Mouse (Mus musculus) heart, embryonic 16.5 days (tissue): ENCODE data around the gene Slc22a7. TPM values are rescaled to one million over a fixed set of nuclear protein-coding genes. Genes with fewer than 3 reads are reported as not detected.

Experiments
- ATAC-seq: fragments of 200-750 bp; cut with Nextera tagmentation; replicated peaks from 2 replicates; pipeline ENCODE4 v1.8.0; 2017; ENCODE audit warnings: moderate number of reproducible peaks; ENCODE audit not compliant: insufficient read depth, low FRiP score; ENCODE audit errors: extremely low read depth
- H3K27ac ChIP-seq: fragments of 300-500 bp; sonication (generic); 2 replicates; pipeline ENCODE4 v1.5.1; 2014; ENCODE audit warnings: mild to moderate bottlenecking, low read length, control low read depth, moderate library complexity
- H3K27me3 ChIP-seq: fragments of 300-500 bp; sonication (generic); 2 replicates; pipeline ENCODE4 v1.6.1; 2014; ENCODE audit warnings: low read length, mixed read lengths; ENCODE audit not compliant: control insufficient read depth, insufficient read depth
- H3K36me3 ChIP-seq: fragments of 300-500 bp; sonication (generic); 2 replicates; pipeline ENCODE4 v1.6.1; 2014; ENCODE audit not compliant: control insufficient read depth, insufficient read depth
- H3K4me1 ChIP-seq: fragments of 300-500 bp; sonication (generic); 2 replicates; pipeline ENCODE4 v1.6.1; 2014; ENCODE audit warnings: low read length, mixed read lengths; ENCODE audit not compliant: control insufficient read depth, insufficient read depth
- H3K4me2 ChIP-seq: fragments of 300-500 bp; sonication (generic); 2 replicates; pipeline ENCODE4 v1.6.1; 2014; ENCODE audit warnings: low read depth, mild to moderate bottlenecking, control low read depth, low read length
- H3K4me3 ChIP-seq: fragments of 300-500 bp; sonication (generic); 2 replicates; pipeline ENCODE4 v1.5.1; 2014; ENCODE audit warnings: mild to moderate bottlenecking, control low read depth, low read length
- H3K9ac ChIP-seq: fragments of 300-500 bp; sonication (generic); 2 replicates; pipeline ENCODE4 v1.6.1; 2014; ENCODE audit warnings: low read length, control low read depth
- H3K9me3 ChIP-seq: fragments of 300-500 bp; sonication (generic); replicated peaks from 2 replicates; pipeline ENCODE4 v1.6.1; 2016; ENCODE audit warnings: low read length; ENCODE audit not compliant: control insufficient read depth
- WGBS: fragments of 180-500 bp; shearing (Covaris S2); extraction: QIAGEN DNeasy Blood & Tissue Kit; methylation state at CpG from one replicate; pipeline ENCODE4 v1.1.7; 2014; 5-methylcytosine and 5-hydroxymethylcytosine counted together
- polyA plus RNA-seq: library from polyadenylated mRNA; unstranded; fragments of >200 nt; fragmentation: Nextera tagmentation; extraction: Ambion mirVana; gene quantifications from 2 replicates; pipeline ENCODE4 v1.2.1, GENCODE M21; 2015

The Slc22a7 gene
- polyA plus RNA-seq, 1 experiment from 2014 or later, result 1.2 TPM

DNA sequence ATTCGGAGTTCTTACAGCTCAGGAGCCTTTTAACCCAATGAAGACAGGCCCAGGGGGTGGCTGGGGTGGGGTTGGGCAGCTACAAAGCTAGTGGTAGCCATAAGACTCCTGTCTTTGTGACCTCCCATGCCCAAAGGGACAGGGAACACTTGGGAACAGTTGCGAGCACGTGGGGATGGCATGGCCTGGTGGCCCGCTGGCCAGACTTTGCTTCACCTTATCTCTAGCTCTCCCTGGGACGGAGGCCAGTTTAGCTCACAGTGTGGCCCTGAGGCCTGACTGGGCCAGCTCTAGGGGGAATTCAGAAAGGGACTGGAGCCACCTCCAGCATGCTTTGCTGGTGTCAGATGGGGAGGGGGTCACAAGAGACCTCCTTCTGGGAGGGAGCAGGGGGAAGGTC lies 24.0 kb upstream of the Slc22a7 start:
- H3K27me3 ChIP-seq, result peaks cover 31% of the 10 kb centered on the region
- H3K36me3 ChIP-seq, result no peaks in the 10 kb centered on the region
- no peak overlapping the region for H3K4me2 ChIP-seq
- H3K9ac ChIP-seq, result no peak overlapping the region
- peak; percentile 34; the same call in 1 of the 2 replicates for ATAC-seq
- H3K9me3 ChIP-seq, result no peaks in the 10 kb centered on the region
- WGBS, result 43% methylated on average over 5 of the region's 5 CpGs
- peaks cover 25% of the 10 kb centered on the region for H3K4me1 ChIP-seq
- H3K4me3 ChIP-seq, result no peak overlapping the region
- no peak overlapping the region for H3K27ac ChIP-seq

DNA sequence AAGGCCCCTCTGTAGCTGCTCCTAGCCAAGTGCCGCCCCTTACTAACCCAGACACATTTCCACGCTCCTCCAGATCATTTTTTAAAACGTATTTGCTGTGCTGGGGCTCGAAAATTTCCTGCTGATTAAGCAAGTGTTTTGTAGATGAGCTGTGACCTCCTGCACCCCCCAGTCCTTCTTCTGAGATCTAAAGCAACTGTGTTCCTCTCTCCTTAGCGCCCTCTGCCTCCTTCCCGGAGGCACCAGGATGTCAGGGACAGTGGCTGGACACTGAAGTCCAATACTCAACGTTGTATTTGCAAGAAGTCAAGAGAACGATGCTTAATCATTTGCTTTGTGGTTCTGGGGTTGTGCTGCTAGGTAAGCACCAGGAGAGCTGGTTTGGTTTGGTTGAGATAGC lies 23.1 kb upstream of the Slc22a7 start:
- Histone ChIP-seq H3K4me2 (peak overlapping the region; percentile 64), H3K4me3 (peak overlapping the region; percentile 50), H3K4me1 (peaks cover 25% of the 10 kb centered on the region), H3K36me3 (no peaks in the 10 kb centered on the region), H3K27me3 (peaks cover 32% of the 10 kb centered on the region), H3K27ac (no peak overlapping the region), H3K9me3 (no peaks in the 10 kb centered on the region), H3K9ac (peak overlapping the region; percentile 57)
- no peak for ATAC-seq
- 9% methylated on average over 8 of the region's 8 CpGs for WGBS

DNA sequence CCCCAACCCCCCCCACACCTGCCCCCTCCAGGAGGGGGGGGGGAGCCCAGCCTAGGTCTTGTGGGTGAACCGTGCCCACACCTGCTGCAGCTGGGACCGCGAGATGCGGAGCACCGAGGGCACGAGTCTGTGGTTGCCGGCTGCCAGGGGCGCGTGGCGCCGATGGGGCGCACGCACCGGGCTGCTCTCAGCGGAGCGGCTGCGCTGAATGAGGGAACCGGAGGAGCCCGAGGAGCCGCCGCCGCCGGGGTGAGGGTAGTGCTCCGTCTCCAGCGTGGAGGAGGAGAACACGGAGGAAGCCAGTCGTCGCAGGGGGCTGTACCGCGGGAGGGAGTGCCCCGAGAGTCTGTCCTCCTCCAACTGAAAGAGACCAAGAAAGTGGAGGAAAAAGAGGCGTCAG lies 22.4 kb upstream of the Slc22a7 start:
- Histone ChIP-seq H3K9ac (peak overlapping the region; percentile 57), H3K36me3 (no peaks in the 10 kb centered on the region), H3K4me1 (peaks cover 27% of the 10 kb centered on the region), H3K27me3 (peaks cover 35% of the 10 kb centered on the region), H3K4me2 (peak overlapping the region; percentile 64), H3K27ac (no peak overlapping the region), H3K9me3 (no peaks in the 10 kb centered on the region), H3K4me3 (peak overlapping the region; percentile 50)
- WGBS, result 1% methylated on average over 32 of the region's 32 CpGs
- ATAC-seq, result no peak

DNA sequence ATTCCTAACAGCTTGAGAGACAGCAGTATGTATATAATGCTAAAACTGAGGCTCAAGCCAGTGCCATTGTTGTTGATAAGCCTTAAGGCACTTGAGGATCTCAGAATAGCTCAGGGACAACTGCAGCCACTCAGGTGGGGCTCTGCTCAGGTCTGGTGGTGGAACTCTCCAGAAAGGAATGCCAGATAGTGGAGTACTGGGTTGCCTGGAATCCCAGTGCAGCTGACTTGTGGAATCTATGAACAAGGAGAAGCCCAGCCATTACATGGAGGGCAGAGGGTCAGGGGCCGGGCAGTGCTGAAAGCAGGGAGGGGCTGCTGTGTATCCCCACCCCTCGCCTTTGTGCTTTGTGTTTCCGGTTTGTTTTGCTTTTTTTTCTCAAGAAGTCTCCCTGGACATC lies 20.2 kb upstream of the Slc22a7 start:
- H3K27ac ChIP-seq, result peak overlapping the region; percentile 68
- H3K27me3 ChIP-seq, result peaks cover 47% of the 10 kb centered on the region
- H3K4me1 ChIP-seq, result peaks cover 38% of the 10 kb centered on the region
- no peak overlapping the region for H3K4me3 ChIP-seq
- H3K9ac ChIP-seq, result no peak overlapping the region
- H3K4me2 ChIP-seq, result peak overlapping the region; percentile 6; the same call in 1 of the 2 replicates
- H3K36me3 ChIP-seq, result no peaks in the 10 kb centered on the region
- 7% methylated on average over 3 of the region's 3 CpGs for WGBS
- ATAC-seq, result peak; percentile 80
- no peaks in the 10 kb centered on the region for H3K9me3 ChIP-seq

DNA sequence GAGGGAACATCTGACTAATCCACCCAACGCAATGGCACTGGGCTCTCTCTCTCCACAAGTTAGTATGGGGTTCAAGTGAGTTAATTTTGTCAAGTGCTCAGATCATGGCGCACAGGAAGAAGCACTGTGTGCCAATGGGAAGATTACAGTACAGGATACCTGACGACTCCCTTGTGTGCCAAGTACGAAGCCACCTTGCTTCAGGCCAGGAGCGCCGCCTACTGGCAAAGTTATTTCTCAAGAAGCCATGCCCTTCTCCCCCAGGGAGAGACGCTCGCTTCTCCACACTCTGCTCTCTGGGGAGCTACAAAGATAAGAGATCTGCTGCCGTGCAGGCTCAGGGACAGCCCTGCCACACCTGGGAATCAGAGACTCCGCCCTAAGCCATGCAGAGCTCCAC lies 19.5 kb upstream of the Slc22a7 start:
- Histone ChIP-seq H3K27ac (peak overlapping the region; percentile 68), H3K27me3 (peaks cover 54% of the 10 kb centered on the region), H3K4me1 (peaks cover 38% of the 10 kb centered on the region), H3K4me3 (no peak overlapping the region), H3K4me2 (peak overlapping the region; percentile 6; the same call in 1 of the 2 replicates), H3K9ac (no peak overlapping the region), H3K36me3 (no peaks in the 10 kb centered on the region), H3K9me3 (no peaks in the 10 kb centered on the region)
- ATAC-seq, result no peak
- WGBS, result 14% methylated on average over 10 of the region's 10 CpGs

DNA sequence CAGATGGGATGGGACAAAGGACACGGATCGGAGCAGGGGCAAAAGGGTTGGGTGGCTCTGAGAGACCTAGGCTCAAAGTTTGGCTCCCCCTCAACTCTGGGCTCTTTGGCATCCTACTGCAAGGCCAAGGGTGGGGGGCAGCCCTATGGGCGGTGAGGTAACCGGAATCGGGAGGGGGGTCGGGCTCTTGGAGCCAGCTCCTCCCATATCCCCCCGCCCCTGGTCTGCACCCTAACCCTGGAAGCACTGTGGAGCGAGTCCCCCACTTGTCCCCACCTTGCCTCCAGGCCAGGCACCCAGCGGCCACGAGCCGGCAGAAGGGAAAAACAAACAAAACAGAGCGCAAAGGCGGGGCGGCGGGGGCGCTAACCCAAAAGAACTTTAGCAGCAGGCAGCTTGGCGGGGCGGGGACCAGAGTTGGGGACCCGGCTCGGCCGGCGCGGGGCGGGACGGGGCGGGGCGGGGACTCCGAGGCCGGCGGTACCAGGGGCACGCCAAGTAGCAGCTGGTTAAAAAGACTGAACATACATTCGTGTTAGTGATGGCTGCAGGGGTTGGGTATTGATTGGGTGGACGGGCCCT lies 16.9 kb upstream of the Slc22a7 start:
- H3K4me3 ChIP-seq, result peak overlapping the region; percentile 51
- no peaks in the 10 kb centered on the region for H3K36me3 ChIP-seq
- no peak for ATAC-seq
- peak overlapping the region; percentile 80 for H3K4me2 ChIP-seq
- H3K9me3 ChIP-seq, result no peaks in the 10 kb centered on the region
- 1% methylated on average over 33 of the region's 33 CpGs for WGBS
- peaks cover 26% of the 10 kb centered on the region for H3K4me1 ChIP-seq
- H3K27ac ChIP-seq, result no peak overlapping the region
- H3K9ac ChIP-seq, result peak overlapping the region; percentile 60
- peaks cover 51% of the 10 kb centered on the region for H3K27me3 ChIP-seq

DNA sequence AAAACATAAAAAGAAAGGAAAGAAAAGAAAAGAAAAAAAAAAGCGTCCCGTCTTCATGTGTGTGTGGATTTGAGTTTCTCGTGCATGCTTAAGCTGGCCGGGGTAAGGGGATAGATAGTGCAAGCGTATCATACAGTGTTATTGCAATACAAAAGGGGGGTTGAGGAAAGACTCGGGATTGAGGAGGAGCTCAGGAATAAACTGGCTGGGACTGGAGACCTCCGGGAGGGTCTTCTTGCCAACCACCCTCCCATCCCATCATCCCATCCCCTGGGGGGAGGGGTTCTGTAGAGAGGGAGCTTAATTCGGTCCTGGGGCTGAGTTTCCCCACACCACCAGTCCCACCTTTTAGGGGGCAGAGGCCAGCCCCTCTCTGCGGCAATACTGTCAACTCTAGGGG lies 16.3 kb upstream of the Slc22a7 start:
- H3K27ac ChIP-seq, result no peak overlapping the region
- no peaks in the 10 kb centered on the region for H3K36me3 ChIP-seq
- ATAC-seq, result no peak
- H3K4me2 ChIP-seq, result peak overlapping the region; percentile 80
- H3K4me1 ChIP-seq, result peaks cover 26% of the 10 kb centered on the region
- no peaks in the 10 kb centered on the region for H3K9me3 ChIP-seq
- H3K9ac ChIP-seq, result peak overlapping the region; percentile 60
- H3K27me3 ChIP-seq, result peaks cover 44% of the 10 kb centered on the region
- WGBS, result 3% methylated on average over 9 of the region's 9 CpGs
- H3K4me3 ChIP-seq, result peak overlapping the region; percentile 51

DNA sequence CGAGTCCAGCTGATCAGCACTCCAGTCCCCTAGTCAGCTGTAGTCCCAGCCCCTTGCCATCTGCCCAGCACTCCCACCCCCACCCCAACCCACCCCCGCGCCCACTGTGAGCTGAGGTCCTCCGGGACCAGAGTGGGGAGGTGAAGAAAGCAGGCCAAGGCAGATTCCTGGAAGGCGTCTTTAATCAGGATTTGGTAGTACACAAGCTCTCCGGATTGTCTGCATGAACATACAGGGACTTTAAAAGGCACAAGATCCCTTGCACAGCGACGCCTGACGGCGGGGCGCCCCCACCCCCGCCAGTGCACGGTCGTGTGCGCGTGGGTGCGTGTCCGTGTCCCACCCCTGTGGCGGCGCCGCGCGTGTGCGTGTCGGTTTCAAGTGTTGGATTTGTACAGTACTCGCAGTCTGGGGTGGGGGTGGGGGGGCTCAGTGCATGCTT lies 15.7 kb upstream of the Slc22a7 start:
- WGBS, result 3% methylated on average over 26 of the region's 26 CpGs
- peak overlapping the region; percentile 80 for H3K4me2 ChIP-seq
- H3K27ac ChIP-seq, result no peak overlapping the region
- H3K9me3 ChIP-seq, result no peaks in the 10 kb centered on the region
- peak overlapping the region; percentile 47; the same call in 1 of the 2 replicates for H3K9ac ChIP-seq
- ATAC-seq, result no peak
- peak overlapping the region; percentile 51 for H3K4me3 ChIP-seq
- peaks cover 26% of the 10 kb centered on the region for H3K4me1 ChIP-seq
- H3K27me3 ChIP-seq, result peaks cover 42% of the 10 kb centered on the region
- no peaks in the 10 kb centered on the region for H3K36me3 ChIP-seq

DNA sequence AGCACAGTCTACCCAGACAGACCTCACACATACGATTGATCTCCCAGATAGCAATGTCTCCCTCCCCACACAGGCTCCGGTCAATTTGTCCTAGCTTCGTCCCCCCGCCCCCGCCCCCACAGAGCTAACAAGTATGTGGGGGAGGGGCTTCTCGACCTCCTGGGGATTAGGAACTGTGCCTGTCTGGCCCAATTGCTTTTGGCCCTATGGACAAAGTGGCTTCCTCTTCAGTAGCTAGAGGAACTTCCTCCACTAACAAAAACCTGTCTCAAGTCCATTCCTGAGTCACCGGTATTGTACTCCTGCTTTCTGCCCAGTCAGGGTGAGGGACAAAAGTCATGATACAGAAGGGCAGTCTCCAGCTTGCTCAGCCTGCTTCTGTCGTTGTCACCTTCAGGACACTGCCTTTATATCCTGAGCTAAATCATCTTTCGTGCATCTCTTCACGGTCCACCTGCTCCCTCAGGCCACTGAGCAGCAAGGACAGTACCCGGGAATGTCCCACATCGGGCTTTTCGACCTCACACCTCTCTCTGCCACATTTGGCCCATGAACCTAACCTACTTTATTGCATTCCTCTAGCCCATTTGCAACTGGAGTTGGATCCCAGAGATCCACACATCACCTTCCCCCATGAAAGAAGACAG lies 15.2 kb upstream of the Slc22a7 start:
- H3K4me1 ChIP-seq, result peaks cover 23% of the 10 kb centered on the region
- peaks cover 42% of the 10 kb centered on the region for H3K27me3 ChIP-seq
- 17% methylated on average over 13 of the region's 13 CpGs for WGBS
- H3K4me2 ChIP-seq, result no peak overlapping the region
- H3K36me3 ChIP-seq, result no peaks in the 10 kb centered on the region
- H3K9me3 ChIP-seq, result no peaks in the 10 kb centered on the region
- H3K4me3 ChIP-seq, result no peak overlapping the region
- no peak overlapping the region for H3K27ac ChIP-seq
- no peak overlapping the region for H3K9ac ChIP-seq
- no peak for ATAC-seq
